Mouse (Mus musculus) embryonic fibroblast, embryonic 13.5 days (primary cell): ENCODE measurements at regions not wholly inside any gene's neighbourhood (a gene's known extent, or its start where the extent isn't known, plus 50 kb on each side); places are given as distances from the start of the nearest gene placed in this dataset.

Experiments used
- CTCF ChIP-seq: IDR thresholded peaks from 2 replicates; pipeline ENCODE4 v1.5.1; 2011; ENCODE audit warnings: mild to moderate bottlenecking, control low read depth, low read length, moderate library complexity, borderline replicate concordance; ENCODE audit not compliant: insufficient read depth
- POLR2A ChIP-seq: IDR thresholded peaks from 2 replicates; pipeline ENCODE4 v1.6.1; 2011; ENCODE audit warnings: low read depth, mild to moderate bottlenecking, control low read depth, low read length, moderate library complexity

- no peak for TF ChIP-seq CTCF
- TF ChIP-seq POLR2A, result no peak
Measured at GRCm38 (mm10) chr1:130516641-130517040, 54.1 kb upstream of the Cd55 start.
